Mouse (Mus musculus): ENCODE results near the gene Chst1. TPM values are rescaled to one million over a fixed set of nuclear protein-coding genes. Genes with fewer than 3 reads are reported as not detected.

Gene Chst1
- polyA plus RNA-seq, 1 experiment: not detected

DNA sequence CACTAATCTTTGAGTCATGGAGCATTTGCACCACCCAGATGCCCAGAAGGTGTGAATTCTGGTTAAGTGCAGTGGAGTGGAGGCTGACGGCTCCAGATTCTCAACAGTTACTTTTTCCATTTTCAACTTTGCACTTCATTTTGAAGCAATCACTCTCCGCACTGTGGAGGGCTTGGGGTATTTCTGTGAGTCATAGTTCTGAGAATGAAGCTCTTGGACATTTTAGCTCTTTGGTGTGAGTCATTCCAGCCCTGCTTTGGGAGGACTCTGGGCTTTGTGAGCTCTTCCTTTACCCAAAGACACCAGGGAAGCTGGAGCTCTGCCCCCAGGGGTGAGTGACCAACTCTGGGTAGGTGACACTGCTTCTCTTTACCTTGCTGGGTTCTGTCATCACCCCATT lies 28.1 kb downstream of the Chst1 start:
- Histone ChIP-seq H3K36me3 (ENCODE audit: control insufficient read depth) (no peaks in the 10 kb centered on the region), H3K4me3 (replicated peaks) (no peak overlapping the region), H3K4me1 (ENCODE audit: control insufficient read depth) (no peaks in the 10 kb centered on the region), H3K9me3 (ENCODE audit: control insufficient read depth, low read length) (no peaks in the 10 kb centered on the region), H3K27me3 (ENCODE audit: control insufficient read depth) (no peaks in the 10 kb centered on the region)
- TF ChIP-seq TAL1 (IDR thresholded peaks at IDR 0.05; ENCODE audit: low read length) (no peak), GATA1 (IDR thresholded peaks at IDR 0.05; ENCODE audit: low read length) (no peak)

DNA sequence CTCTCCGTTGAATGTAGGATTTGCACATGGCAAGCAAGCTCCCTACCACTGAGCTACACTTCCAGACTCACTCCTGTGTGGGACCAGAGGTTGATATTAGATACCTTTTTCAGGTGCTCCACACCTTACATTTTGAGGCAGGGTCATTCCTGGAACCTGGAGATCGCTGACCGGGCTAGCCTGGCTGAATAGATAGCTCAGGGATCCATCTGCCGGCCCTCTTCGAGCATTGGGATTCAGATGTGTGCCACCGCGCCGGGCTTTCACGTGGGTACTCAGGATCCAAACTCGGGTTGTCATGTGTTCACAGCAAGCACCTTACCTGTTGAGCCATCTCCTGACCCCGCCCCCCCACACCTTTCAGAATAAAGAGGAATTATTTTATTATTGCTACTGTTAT lies 31.3 kb downstream of the Chst1 start:
- TF ChIP-seq GATA1 (IDR thresholded peaks at IDR 0.05; ENCODE audit: low read length): no peak
- TF ChIP-seq TAL1 (IDR thresholded peaks at IDR 0.05; ENCODE audit: low read length): no peak
- Histone ChIP-seq H3K4me3 (replicated peaks) (no peak overlapping the region), H3K27me3 (ENCODE audit: control insufficient read depth) (no peaks in the 10 kb centered on the region), H3K36me3 (ENCODE audit: control insufficient read depth) (no peaks in the 10 kb centered on the region), H3K9me3 (ENCODE audit: control insufficient read depth, low read length) (no peaks in the 10 kb centered on the region), H3K4me1 (ENCODE audit: control insufficient read depth) (no peaks in the 10 kb centered on the region)

DNA sequence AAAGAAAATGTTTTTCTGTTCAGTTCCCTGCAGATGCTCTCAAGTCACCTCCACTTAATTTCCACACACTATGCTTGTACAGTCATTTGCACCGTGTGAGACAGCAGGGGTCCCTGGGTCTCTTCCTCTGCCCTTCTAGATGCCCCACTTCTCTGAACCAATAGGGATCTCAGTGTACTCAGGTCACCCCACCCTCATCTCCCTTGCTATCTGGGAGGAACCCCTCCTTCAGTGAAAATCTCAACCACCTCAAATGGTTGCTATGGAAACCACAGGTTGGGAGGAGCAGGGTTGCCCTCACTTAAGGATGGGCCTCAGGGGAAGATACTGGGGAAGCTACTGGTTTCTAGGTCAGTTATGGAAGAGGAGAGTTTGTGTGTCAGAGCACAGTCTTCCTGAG lies 32.5 kb downstream of the Chst1 start:
- no peaks in the 10 kb centered on the region for H3K4me1 ChIP-seq (ENCODE audit: control insufficient read depth)
- TF ChIP-seq TAL1 (IDR thresholded peaks at IDR 0.05; ENCODE audit: low read length): no peak
- TF ChIP-seq GATA1 (IDR thresholded peaks at IDR 0.05; ENCODE audit: low read length): no peak
- H3K27me3 ChIP-seq (ENCODE audit: control insufficient read depth): no peaks in the 10 kb centered on the region
- no peaks in the 10 kb centered on the region for H3K36me3 ChIP-seq (ENCODE audit: control insufficient read depth)
- no peaks in the 10 kb centered on the region for H3K9me3 ChIP-seq (ENCODE audit: control insufficient read depth, low read length)
- no peak overlapping the region for H3K4me3 ChIP-seq (replicated peaks)

DNA sequence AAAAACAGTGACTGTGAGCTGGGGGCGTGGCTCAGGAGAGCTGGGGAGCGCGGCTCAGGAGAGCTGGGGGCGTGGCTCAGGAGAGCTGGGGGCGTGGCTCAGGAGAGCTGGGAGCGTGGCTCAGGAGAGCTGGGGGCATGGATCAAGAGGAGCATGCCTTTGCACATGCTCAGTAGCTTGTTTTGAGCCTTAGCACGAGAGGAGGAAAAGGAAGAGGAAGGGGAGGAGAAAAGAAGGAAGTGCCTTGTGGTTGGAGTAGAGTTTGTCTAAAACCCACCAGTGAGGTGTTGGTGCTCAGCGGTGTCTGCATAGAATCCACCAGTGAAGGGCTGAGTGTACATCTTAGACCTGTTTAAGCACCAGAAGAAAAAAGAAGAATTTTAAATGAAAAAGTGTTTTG lies 41.0 kb downstream of the Chst1 start:
- Histone ChIP-seq H3K4me1 (ENCODE audit: control insufficient read depth) (no peaks in the 10 kb centered on the region), H3K9me3 (ENCODE audit: control insufficient read depth, low read length) (no peaks in the 10 kb centered on the region), H3K4me3 (replicated peaks) (no peak overlapping the region), H3K36me3 (ENCODE audit: control insufficient read depth) (no peaks in the 10 kb centered on the region), H3K27me3 (ENCODE audit: control insufficient read depth) (no peaks in the 10 kb centered on the region)
- TF ChIP-seq TAL1 (IDR thresholded peaks at IDR 0.05; ENCODE audit: low read length): no peak
- no peak for TF ChIP-seq GATA1 (IDR thresholded peaks at IDR 0.05; ENCODE audit: low read length)

DNA sequence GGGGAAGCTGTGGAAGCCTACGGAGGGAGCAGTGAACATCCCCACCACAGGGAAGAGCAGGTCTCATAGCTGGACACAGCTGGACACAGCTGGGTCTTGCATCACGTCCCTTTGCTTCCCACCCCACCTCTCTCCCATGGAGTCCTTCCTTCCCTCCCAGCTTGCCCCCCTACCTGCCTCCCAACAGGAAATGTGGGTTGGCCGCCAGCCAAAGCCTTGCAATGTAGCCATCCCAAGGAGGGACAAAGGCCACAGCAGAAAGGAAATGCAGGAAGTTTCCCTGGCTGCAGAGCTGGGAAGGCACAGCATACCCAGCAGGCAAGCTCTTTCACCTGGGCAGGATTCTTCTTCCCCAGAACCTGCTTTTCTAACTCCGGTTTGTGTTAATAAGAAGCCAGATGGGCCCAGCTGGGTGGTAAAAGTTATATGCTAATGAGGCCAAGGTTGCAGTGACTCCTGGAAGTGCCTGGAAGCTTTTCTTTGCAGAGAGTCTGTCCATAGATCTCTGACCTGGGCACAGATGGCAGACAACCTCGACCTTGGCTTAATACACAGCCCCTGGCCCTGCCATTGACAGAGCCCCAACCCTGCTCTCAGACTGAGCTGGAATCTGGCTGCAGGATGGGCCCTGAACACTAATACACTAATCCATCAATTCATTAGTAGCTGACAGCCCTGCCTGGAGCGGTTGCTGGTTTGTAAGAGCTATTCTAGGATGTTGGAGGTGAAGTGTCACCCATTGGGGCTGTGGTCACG lies 46.0 kb downstream of the Chst1 start:
- no peaks in the 10 kb centered on the region for H3K27me3 ChIP-seq (ENCODE audit: control insufficient read depth)
- H3K9me3 ChIP-seq (ENCODE audit: control insufficient read depth, low read length): no peaks in the 10 kb centered on the region
- no peaks in the 10 kb centered on the region for H3K36me3 ChIP-seq (ENCODE audit: control insufficient read depth)
- H3K4me3 ChIP-seq (replicated peaks): no peak overlapping the region
- no peak for TF ChIP-seq TAL1 (IDR thresholded peaks at IDR 0.05; ENCODE audit: low read length)
- TF ChIP-seq GATA1 (IDR thresholded peaks at IDR 0.05; ENCODE audit: low read length): no peak
- H3K4me1 ChIP-seq (ENCODE audit: control insufficient read depth): peaks cover 14% of the 10 kb centered on the region

DNA sequence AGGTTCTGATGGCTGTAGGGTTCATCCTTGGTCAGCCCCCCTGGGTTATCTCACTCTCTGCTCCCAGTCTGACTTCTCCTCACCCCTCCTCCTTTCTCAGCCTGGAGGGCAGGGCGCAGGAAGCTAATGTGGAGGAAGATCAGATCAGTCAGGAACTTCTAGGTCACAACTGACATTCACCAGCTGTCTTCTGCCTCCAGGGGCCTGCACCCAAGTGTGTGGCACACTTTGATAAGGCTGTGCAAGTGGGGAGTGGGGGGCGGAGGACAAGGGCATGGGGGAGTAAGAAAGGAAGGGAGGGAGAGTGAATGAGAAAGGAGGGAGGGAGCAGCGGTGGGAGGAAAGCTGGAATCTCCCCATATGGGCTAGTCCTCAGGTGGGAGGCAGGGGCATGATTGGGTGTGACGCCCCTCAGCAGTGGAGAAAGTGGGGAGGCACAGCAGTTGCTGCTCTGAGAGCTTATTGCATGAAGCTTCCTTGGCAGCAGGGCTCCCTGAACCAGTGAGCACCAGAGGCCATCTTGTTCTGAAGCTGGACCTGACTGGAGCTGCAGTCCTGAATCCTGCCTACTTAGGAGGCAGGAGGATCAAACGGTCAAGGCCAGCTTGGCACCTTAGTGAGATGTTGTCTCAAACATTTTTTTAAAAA lies 49.8 kb downstream of the Chst1 start:
- H3K4me1 ChIP-seq (ENCODE audit: control insufficient read depth): peaks cover 14% of the 10 kb centered on the region
- H3K27me3 ChIP-seq (ENCODE audit: control insufficient read depth): no peaks in the 10 kb centered on the region
- TF ChIP-seq GATA1 (IDR thresholded peaks at IDR 0.05; ENCODE audit: low read length) (no peak), TAL1 (IDR thresholded peaks at IDR 0.05; ENCODE audit: low read length) (no peak)
- no peaks in the 10 kb centered on the region for H3K36me3 ChIP-seq (ENCODE audit: control insufficient read depth)
- H3K4me3 ChIP-seq (replicated peaks): no peak overlapping the region
- no peaks in the 10 kb centered on the region for H3K9me3 ChIP-seq (ENCODE audit: control insufficient read depth, low read length)

DNA sequence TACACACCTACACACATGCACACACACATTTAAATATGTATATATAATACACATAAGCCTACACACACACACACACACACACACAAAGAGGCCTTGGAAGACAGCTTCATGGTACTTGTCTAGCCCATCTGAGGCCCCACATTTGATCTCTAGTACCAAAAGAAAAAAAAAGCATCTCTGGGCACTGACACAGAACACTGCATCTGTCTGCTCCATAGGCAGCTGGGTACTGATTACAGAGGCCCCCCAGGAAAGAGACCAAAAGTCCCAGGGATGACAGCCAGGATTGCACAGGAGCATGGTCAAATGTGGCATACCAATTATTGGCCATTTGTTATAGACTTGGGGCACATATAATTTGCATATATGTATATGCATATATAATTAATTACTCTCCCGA lies 50.9 kb downstream of the Chst1 start:
- no peaks in the 10 kb centered on the region for H3K27me3 ChIP-seq (ENCODE audit: control insufficient read depth)
- H3K36me3 ChIP-seq (ENCODE audit: control insufficient read depth): no peaks in the 10 kb centered on the region
- peaks cover 14% of the 10 kb centered on the region for H3K4me1 ChIP-seq (ENCODE audit: control insufficient read depth)
- TF ChIP-seq GATA1 (IDR thresholded peaks at IDR 0.05; ENCODE audit: low read length) (no peak), TAL1 (IDR thresholded peaks at IDR 0.05; ENCODE audit: low read length) (no peak)
- no peaks in the 10 kb centered on the region for H3K9me3 ChIP-seq (ENCODE audit: control insufficient read depth, low read length)
- no peak overlapping the region for H3K4me3 ChIP-seq (replicated peaks)

DNA sequence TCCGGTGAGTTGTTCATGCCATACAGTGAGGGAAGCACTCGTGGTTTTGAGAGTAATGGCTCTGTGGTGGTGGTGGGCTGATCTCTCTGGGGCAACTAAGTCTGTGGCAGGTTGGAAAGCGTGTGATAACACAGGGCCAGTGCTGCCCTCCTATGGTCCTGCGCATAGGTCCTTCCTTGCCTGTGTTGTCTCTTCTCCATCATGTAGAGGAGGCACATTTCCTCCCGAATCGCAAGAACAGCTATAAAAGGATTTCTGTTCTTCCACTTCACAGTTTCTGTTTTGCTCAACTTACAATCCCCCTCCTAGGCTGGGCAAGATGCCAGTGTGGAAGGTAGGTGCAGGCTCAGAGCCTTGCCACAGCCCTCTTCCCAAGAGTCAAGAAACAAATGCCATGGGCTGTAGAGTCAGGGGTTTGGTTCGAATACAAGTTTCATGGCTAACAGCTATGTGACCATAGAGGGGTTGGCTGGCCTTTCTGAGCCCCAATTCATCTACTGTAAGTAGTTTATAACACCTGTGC lies 51.8 kb downstream of the Chst1 start:
- Histone ChIP-seq H3K4me3 (replicated peaks) (no peak overlapping the region), H3K36me3 (ENCODE audit: control insufficient read depth) (no peaks in the 10 kb centered on the region), H3K4me1 (ENCODE audit: control insufficient read depth) (peaks cover 14% of the 10 kb centered on the region), H3K27me3 (ENCODE audit: control insufficient read depth) (no peaks in the 10 kb centered on the region), H3K9me3 (ENCODE audit: control insufficient read depth, low read length) (no peaks in the 10 kb centered on the region)
- TF ChIP-seq TAL1 (IDR thresholded peaks at IDR 0.05; ENCODE audit: low read length) (no peak), GATA1 (IDR thresholded peaks at IDR 0.05; ENCODE audit: low read length) (no peak)

DNA sequence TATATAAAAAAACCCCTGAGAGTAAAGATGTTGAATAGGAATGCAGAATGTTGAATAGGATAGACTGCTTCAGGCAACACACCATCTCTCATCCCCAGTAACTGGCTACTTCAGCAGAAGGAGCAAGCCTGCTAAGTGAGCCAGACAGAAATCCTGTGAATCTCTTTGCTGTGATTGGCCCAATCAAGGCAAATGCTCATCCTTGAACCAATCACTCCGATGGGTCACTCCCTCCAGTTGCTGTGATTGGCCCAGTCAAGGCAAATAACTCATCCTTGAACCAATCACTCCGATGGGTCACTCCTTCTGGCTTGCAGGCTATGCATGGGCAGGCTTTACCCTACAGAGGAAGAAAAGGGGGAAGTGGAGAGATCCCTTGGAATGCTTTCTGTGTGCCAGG lies 57.7 kb downstream of the Chst1 start:
- no peaks in the 10 kb centered on the region for H3K27me3 ChIP-seq (ENCODE audit: control insufficient read depth)
- no peaks in the 10 kb centered on the region for H3K4me1 ChIP-seq (ENCODE audit: control insufficient read depth)
- H3K36me3 ChIP-seq (ENCODE audit: control insufficient read depth): no peaks in the 10 kb centered on the region
- TF ChIP-seq TAL1 (IDR thresholded peaks at IDR 0.05; ENCODE audit: low read length) (no peak), GATA1 (IDR thresholded peaks at IDR 0.05; ENCODE audit: low read length) (no peak)
- H3K4me3 ChIP-seq (replicated peaks): no peak overlapping the region
- no peaks in the 10 kb centered on the region; the same call in 1 of the 2 replicates for H3K9me3 ChIP-seq (ENCODE audit: control insufficient read depth, low read length)
